Comparison of ENCODE assay signal across 14 mouse cellular contexts in the genomic region with DNA sequence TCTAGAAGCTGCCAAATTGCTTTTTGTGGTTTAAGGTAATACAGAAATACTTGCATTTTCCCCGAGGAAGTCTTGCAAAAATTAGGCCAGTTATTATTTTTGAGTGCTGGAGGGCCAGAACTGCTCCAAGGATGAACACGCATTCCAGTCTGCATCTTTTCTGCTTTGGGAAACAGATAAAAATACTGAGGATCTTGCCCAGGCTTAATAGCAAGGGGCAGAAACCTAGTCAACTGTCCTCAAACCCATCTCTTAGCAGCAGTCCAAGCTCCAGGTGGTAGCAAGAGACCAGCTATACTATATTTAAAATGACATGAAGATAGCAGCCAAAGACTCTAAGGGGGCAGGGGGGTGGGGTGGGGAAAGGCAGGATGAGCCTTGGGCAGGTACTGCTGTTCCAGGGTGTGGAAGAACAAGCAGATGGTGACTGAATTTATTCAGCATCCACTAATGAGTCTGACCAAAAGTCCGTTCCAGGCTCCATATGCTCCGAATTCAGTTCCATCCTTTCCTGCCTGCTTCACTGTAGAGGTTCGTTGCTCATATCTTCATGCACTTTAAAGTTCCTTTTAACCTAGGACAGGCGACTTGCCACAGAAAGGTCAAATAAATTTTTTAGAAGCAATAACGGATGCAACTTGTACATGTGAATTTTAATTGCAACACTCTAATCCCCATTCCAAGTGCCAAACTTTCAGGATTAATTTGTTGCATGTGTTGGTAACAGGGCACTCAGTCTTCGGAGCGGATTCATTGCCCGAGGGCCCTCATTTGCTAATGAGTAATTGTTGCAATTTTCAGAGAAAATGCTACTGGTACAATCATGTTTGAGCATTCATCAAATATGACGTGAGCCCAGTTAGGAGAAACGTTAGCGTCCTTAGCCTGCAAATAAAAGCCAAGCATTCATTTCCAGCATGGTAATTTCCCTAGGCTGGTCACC.
DNase-seq lines count a peak whose midpoint lies in the region; ATAC-seq and TF ChIP-seq lines count a peak whose summit lies in the region.
"Had no signal": no experiment of that assay in that cellular context is flagged by ENCODE, and none has a peak within 500 bp of the region (broad histone marks: within the 10 kb centered on the region; RNA-seq: fewer than 3 reads in every experiment).

No protein-coding gene starts in this region.

- H3K4me3 ChIP-seq in forebrain, embryonic 15.5 days = no peak overlapping the region
- H3K4me3 ChIP-seq in forebrain, postnatal 0 days (ENCODE audit: low read depth, low read length) = no peak overlapping the region
- H3K4me3 ChIP-seq: limb, embryonic 15.5 days had no signal

- H3K27me3 ChIP-seq in forebrain, embryonic 15.5 days = no peaks in the 10 kb centered on the region
- no peaks in the 10 kb centered on the region for H3K27me3 ChIP-seq in forebrain, postnatal 0 days (ENCODE audit: insufficient read depth, low read length)
- H3K27me3 ChIP-seq: limb, embryonic 15.5 days had no signal

- TF ChIP-seq CTCF in forebrain, postnatal 0 days (IDR thresholded peaks at IDR 0.05; ENCODE audit: low read depth) = no peak

- H3K9ac ChIP-seq in forebrain, embryonic 15.5 days (replicated peaks) = no peak overlapping the region
- H3K9ac ChIP-seq in forebrain, postnatal 0 days = no peak overlapping the region
- H3K9ac ChIP-seq: limb, embryonic 15.5 days had no signal

- WGBS in forebrain, embryonic 15.5 days = 50% methylated on average over 13 of the region's 13 CpGs
- 43% methylated on average over 13 of the region's 13 CpGs for WGBS in forebrain, postnatal 0 days

- no peak overlapping the region for H3K27ac ChIP-seq in forebrain, embryonic 15.5 days (replicated peaks)
- no peak overlapping the region for H3K27ac ChIP-seq in forebrain, postnatal 0 days (ENCODE audit: low read depth, low read length)
- H3K27ac ChIP-seq: limb, embryonic 15.5 days had no signal

- peak; percentile 63 for ATAC-seq in forebrain, embryonic 15.5 days (replicated peaks)
- ATAC-seq in forebrain, postnatal 0 days = no peak

- DNase-seq in forebrain, postnatal 0 days = no peak
- peak; percentile 78 for DNase-seq in Muller cell, postnatal 12 days (ENCODE audit: inconsistent ontology term)
- peak; percentile 91 for DNase-seq in cerebellum, adult 9-10 months
- DNase-seq in gonadal fat pad, adult 2 months (ENCODE audit: low read depth) = peak; percentile 63
- no peak for DNase-seq in right cerebral cortex, adult 18-20 months
- no peak for DNase-seq in thymus, postnatal 0 days (ENCODE audit: low spot score)
- DNase-seq in adrenal gland, postnatal 14 days = no peak
- DNase-seq: heart, adult 18-20 months; heart, postnatal 14 days; kidney, adult 11 months; kidney, postnatal 25 days; lung, adult 2 months had no signal

- H3K4me1 ChIP-seq in forebrain, embryonic 15.5 days = peaks cover 11% of the 10 kb centered on the region
- 0 out of 2 replicates have a peak, but pooled peaks cover 7% of the 10 kb centered on the region for H3K4me1 ChIP-seq in forebrain, postnatal 0 days (ENCODE audit: insufficient read depth)

- H3K36me3 ChIP-seq in forebrain, embryonic 15.5 days = no peaks in the 10 kb centered on the region
- no peaks in the 10 kb centered on the region for H3K36me3 ChIP-seq in forebrain, postnatal 0 days (ENCODE audit: insufficient read depth)
- H3K36me3 ChIP-seq: limb, embryonic 15.5 days had no signal

- H3K4me2 ChIP-seq in forebrain, embryonic 15.5 days (replicated peaks) = no peak overlapping the region
- H3K4me2 ChIP-seq in forebrain, postnatal 0 days (ENCODE audit: low read depth) = no peak overlapping the region
- H3K4me2 ChIP-seq: limb, embryonic 15.5 days had no signal

- no peaks in the 10 kb centered on the region; the same call in 1 of the 2 replicates for H3K9me3 ChIP-seq in forebrain, embryonic 15.5 days
- H3K9me3 ChIP-seq in forebrain, postnatal 0 days (ENCODE audit: low read length) = no peaks in the 10 kb centered on the region
- H3K9me3 ChIP-seq: limb, embryonic 15.5 days had no signal

Comparison
In these comparisons a context has a peak if more than half of its experiments do, and no peak if none do; other contexts are left out.
1. DNase-seq: peak in Muller cell, postnatal 12 days (single experiment), cerebellum, adult 9-10 months (single experiment) and gonadal fat pad, adult 2 months (single experiment); none in forebrain, postnatal 0 days (single experiment), right cerebral cortex, adult 18-20 months (single experiment), thymus, postnatal 0 days (single experiment) and adrenal gland, postnatal 14 days (single experiment).